Mouse (Mus musculus): ENCODE measurements around the gene Smim10l2a. TPM values are rescaled to one million over a fixed set of nuclear protein-coding genes. Genes with fewer than 3 reads are reported as not detected.

Smim10l2a gene
- polyA plus RNA-seq, 1 experiment from 2014 or later: 1.5 TPM

GRCm38 (mm10) chrX:56380852-56381251 is 6.5 kb downstream of the Smim10l2a start:
- TF ChIP-seq EP300 (IDR thresholded peaks at IDR 0.05): no peak
- no peak for TF ChIP-seq CTCF (IDR thresholded peaks at IDR 0.05)
- Histone ChIP-seq H3K4me1 (ENCODE audit: insufficient read depth, low read depth, low read length) (no peaks in the 10 kb centered on the region), H3K4me3 (ENCODE audit: low read depth, low read length) (no peak overlapping the region), H3K27me3 (replicated peaks; ENCODE audit: insufficient read depth, low read length) (no peaks in the 10 kb centered on the region), H3K9me3 (ENCODE audit: low read length) (no peaks in the 10 kb centered on the region), H3K27ac (ENCODE audit: low read length) (no peak overlapping the region), H3K9ac (replicated peaks; ENCODE audit: low read depth) (no peak overlapping the region), H3K4me2 (replicated peaks; ENCODE audit: low read depth, low read length) (no peak overlapping the region), H3K36me3 (ENCODE audit: insufficient read depth, low read length) (no peaks in the 10 kb centered on the region)
- DNase-seq (ENCODE audit: low spot score) (no peak), ATAC-seq (no peak)
- WGBS: 63% methylated on average over 2 of the region's 2 CpGs

GRCm38 (mm10) chrX:56384142-56384541 is 9.8 kb downstream of the Smim10l2a start:
- no peak overlapping the region for H3K4me3 ChIP-seq (ENCODE audit: low read depth, low read length)
- H3K27ac ChIP-seq (ENCODE audit: low read length): no peak overlapping the region
- 64% methylated on average over 2 of the region's 2 CpGs for WGBS
- H3K9me3 ChIP-seq (ENCODE audit: low read length): no peaks in the 10 kb centered on the region
- TF ChIP-seq EP300 (IDR thresholded peaks at IDR 0.05) (no peak), CTCF (IDR thresholded peaks at IDR 0.05) (no peak)
- no peak for DNase-seq (ENCODE audit: low spot score)
- no peak overlapping the region for H3K9ac ChIP-seq (replicated peaks; ENCODE audit: low read depth)
- no peak for ATAC-seq
- H3K4me2 ChIP-seq (replicated peaks; ENCODE audit: low read depth, low read length): no peak overlapping the region
- H3K27me3 ChIP-seq (replicated peaks; ENCODE audit: insufficient read depth, low read length): no peaks in the 10 kb centered on the region
- H3K4me1 ChIP-seq (ENCODE audit: insufficient read depth, low read depth, low read length): no peaks in the 10 kb centered on the region
- H3K36me3 ChIP-seq (ENCODE audit: insufficient read depth, low read length): no peaks in the 10 kb centered on the region

- WGBS: 30% methylated on average over 2 of the region's 2 CpGs
- no peaks in the 10 kb centered on the region for H3K36me3 ChIP-seq (ENCODE audit: insufficient read depth, low read length)
- no peak overlapping the region for H3K4me3 ChIP-seq (ENCODE audit: low read depth, low read length)
- no peak for ATAC-seq
- H3K9ac ChIP-seq (replicated peaks; ENCODE audit: low read depth): no peak overlapping the region
- no peaks in the 10 kb centered on the region for H3K4me1 ChIP-seq (ENCODE audit: insufficient read depth, low read depth, low read length)
- H3K27me3 ChIP-seq (replicated peaks; ENCODE audit: insufficient read depth, low read length): no peaks in the 10 kb centered on the region
- DNase-seq (ENCODE audit: low spot score): no peak
- H3K9me3 ChIP-seq (ENCODE audit: low read length): no peaks in the 10 kb centered on the region
- no peak for TF ChIP-seq EP300 (IDR thresholded peaks at IDR 0.05)
- no peak for TF ChIP-seq CTCF (IDR thresholded peaks at IDR 0.05)
- no peak overlapping the region for H3K27ac ChIP-seq (ENCODE audit: low read length)
- H3K4me2 ChIP-seq (replicated peaks; ENCODE audit: low read depth, low read length): no peak overlapping the region
Measured at GRCm38 (mm10) chrX:56404646-56405045, 30.3 kb downstream of the Smim10l2a start.

GRCm38 (mm10) chrX:56405482-56405881 is 31.1 kb downstream of the Smim10l2a start:
- Histone ChIP-seq H3K9ac (replicated peaks; ENCODE audit: low read depth) (no peak overlapping the region), H3K36me3 (ENCODE audit: insufficient read depth, low read length) (no peaks in the 10 kb centered on the region), H3K4me3 (ENCODE audit: low read depth, low read length) (no peak overlapping the region), H3K4me2 (replicated peaks; ENCODE audit: low read depth, low read length) (no peak overlapping the region), H3K4me1 (ENCODE audit: insufficient read depth, low read depth, low read length) (no peaks in the 10 kb centered on the region), H3K9me3 (ENCODE audit: low read length) (no peaks in the 10 kb centered on the region), H3K27ac (ENCODE audit: low read length) (no peak overlapping the region), H3K27me3 (replicated peaks; ENCODE audit: insufficient read depth, low read length) (no peaks in the 10 kb centered on the region)
- TF ChIP-seq CTCF (IDR thresholded peaks at IDR 0.05) (no peak), EP300 (IDR thresholded peaks at IDR 0.05) (no peak)
- ATAC-seq (no peak), DNase-seq (ENCODE audit: low spot score) (no peak)
- WGBS: 43% methylated on average over 1 of the region's 1 CpGs

- TF ChIP-seq CTCF (IDR thresholded peaks at IDR 0.05) (no peak), EP300 (IDR thresholded peaks at IDR 0.05) (no peak)
- H3K4me1 ChIP-seq (ENCODE audit: insufficient read depth, low read depth, low read length): no peaks in the 10 kb centered on the region
- no peaks in the 10 kb centered on the region for H3K27me3 ChIP-seq (replicated peaks; ENCODE audit: insufficient read depth, low read length)
- no peak for ATAC-seq
- H3K4me2 ChIP-seq (replicated peaks; ENCODE audit: low read depth, low read length): no peak overlapping the region
- no peaks in the 10 kb centered on the region for H3K36me3 ChIP-seq (ENCODE audit: insufficient read depth, low read length)
- DNase-seq (ENCODE audit: low spot score): no peak
- no peak overlapping the region for H3K4me3 ChIP-seq (ENCODE audit: low read depth, low read length)
- WGBS: 50% methylated on average over 5 of the region's 5 CpGs
- no peak overlapping the region for H3K27ac ChIP-seq (ENCODE audit: low read length)
- no peaks in the 10 kb centered on the region for H3K9me3 ChIP-seq (ENCODE audit: low read length)
- no peak overlapping the region for H3K9ac ChIP-seq (replicated peaks; ENCODE audit: low read depth)
Measured at GRCm38 (mm10) chrX:56406128-56406527, 31.7 kb downstream of the Smim10l2a start.

GRCm38 (mm10) chrX:56416277-56416676 is 41.9 kb downstream of the Smim10l2a start:
- TF ChIP-seq EP300 (IDR thresholded peaks at IDR 0.05) (no peak), CTCF (IDR thresholded peaks at IDR 0.05) (no peak)
- ATAC-seq (no peak), DNase-seq (ENCODE audit: low spot score) (no peak)
- no peak overlapping the region for H3K27ac ChIP-seq (ENCODE audit: low read length)
- no peaks in the 10 kb centered on the region for H3K9me3 ChIP-seq (ENCODE audit: low read length)
- H3K4me1 ChIP-seq (ENCODE audit: insufficient read depth, low read depth, low read length): no peaks in the 10 kb centered on the region
- no peaks in the 10 kb centered on the region for H3K36me3 ChIP-seq (ENCODE audit: insufficient read depth, low read length)
- no peaks in the 10 kb centered on the region for H3K27me3 ChIP-seq (replicated peaks; ENCODE audit: insufficient read depth, low read length)
- H3K4me3 ChIP-seq (ENCODE audit: low read depth, low read length): no peak overlapping the region
- H3K9ac ChIP-seq (replicated peaks; ENCODE audit: low read depth): no peak overlapping the region
- 47% methylated on average over 3 of the region's 3 CpGs for WGBS
- no peak overlapping the region for H3K4me2 ChIP-seq (replicated peaks; ENCODE audit: low read depth, low read length)

GRCm38 (mm10) chrX:56417541-56417940 is 43.2 kb downstream of the Smim10l2a start:
- no peak for DNase-seq (ENCODE audit: low spot score)
- Histone ChIP-seq H3K9me3 (ENCODE audit: low read length) (no peaks in the 10 kb centered on the region), H3K36me3 (ENCODE audit: insufficient read depth, low read length) (no peaks in the 10 kb centered on the region), H3K27me3 (replicated peaks; ENCODE audit: insufficient read depth, low read length) (no peaks in the 10 kb centered on the region), H3K4me2 (replicated peaks; ENCODE audit: low read depth, low read length) (no peak overlapping the region), H3K4me1 (ENCODE audit: insufficient read depth, low read depth, low read length) (no peaks in the 10 kb centered on the region), H3K27ac (ENCODE audit: low read length) (no peak overlapping the region), H3K9ac (replicated peaks; ENCODE audit: low read depth) (no peak overlapping the region), H3K4me3 (ENCODE audit: low read depth, low read length) (no peak overlapping the region)
- ATAC-seq: no peak
- WGBS: 69% methylated on average over 4 of the region's 4 CpGs
- no peak for TF ChIP-seq EP300 (IDR thresholded peaks at IDR 0.05)
- TF ChIP-seq CTCF (IDR thresholded peaks at IDR 0.05): peak; percentile 27; the same call in 1 of the 2 replicates

Other genes with a start within 250 kb of the Smim10l2a start
- 0.42 and 2.4 TPM in 2 replicates for gene 3830403N18Rik, start 238.0 kb upstream of the Smim10l2a start, polyA plus RNA-seq (2015; fragmentation: Nextera tagmentation; extraction: Ambion mirVana)
- not detected in 2 replicates for gene Gm773, start 161.7 kb upstream of the Smim10l2a start, polyA plus RNA-seq (2015; fragmentation: Nextera tagmentation; extraction: Ambion mirVana)
- 2.1 and 2.4 TPM in 2 replicates for gene Zfp449, start 28.2 kb upstream of the Smim10l2a start, polyA plus RNA-seq (2015; fragmentation: Nextera tagmentation; extraction: Ambion mirVana)
- gene Gm2174, start 73.4 kb downstream of the Smim10l2a start, polyA plus RNA-seq (2015; fragmentation: Nextera tagmentation; extraction: Ambion mirVana): 0.74 TPM in 1 of 2 replicates, not detected in the other
- 27.0 and 30.9 TPM in 2 replicates for gene Ints6l, start 80.3 kb downstream of the Smim10l2a start, polyA plus RNA-seq (2015; fragmentation: Nextera tagmentation; extraction: Ambion mirVana)
- gene Gm10477, start 150.2 kb downstream of the Smim10l2a start, polyA plus RNA-seq (2015; fragmentation: Nextera tagmentation; extraction: Ambion mirVana): not detected in 2 replicates
- 0.11 TPM in 1 of 2 replicates, not detected in the other for gene Gm648, start 175.0 kb downstream of the Smim10l2a start, polyA plus RNA-seq (2015; fragmentation: Nextera tagmentation; extraction: Ambion mirVana)
- 11.8 and 12.1 TPM in 2 replicates for gene Mmgt1, start 223.5 kb downstream of the Smim10l2a start, polyA plus RNA-seq (2015; fragmentation: Nextera tagmentation; extraction: Ambion mirVana)
- 15.1 and 16.1 TPM in 2 replicates for gene Slc9a6, start 235.2 kb downstream of the Smim10l2a start, polyA plus RNA-seq (2015; fragmentation: Nextera tagmentation; extraction: Ambion mirVana)

All from lung, postnatal 0 days (tissue).